Mouse (Mus musculus) effector memory CD4-positive, alpha-beta T cell, adult 5 months (primary cell): ENCODE data around the gene Gm12184. TPM values are rescaled to one million over a fixed set of nuclear protein-coding genes. Genes with fewer than 3 reads are reported as not detected.

Experiments
- polyA plus RNA-seq: library from polyadenylated mRNA; unstranded; fragments of 100-300 nt; shearing (Covaris generic); gene quantifications from one replicate; pipeline ENCODE4 v1.2.1, GENCODE M21; 2017

Gm12184 gene
- 4.0 TPM for polyA plus RNA-seq

DNA sequence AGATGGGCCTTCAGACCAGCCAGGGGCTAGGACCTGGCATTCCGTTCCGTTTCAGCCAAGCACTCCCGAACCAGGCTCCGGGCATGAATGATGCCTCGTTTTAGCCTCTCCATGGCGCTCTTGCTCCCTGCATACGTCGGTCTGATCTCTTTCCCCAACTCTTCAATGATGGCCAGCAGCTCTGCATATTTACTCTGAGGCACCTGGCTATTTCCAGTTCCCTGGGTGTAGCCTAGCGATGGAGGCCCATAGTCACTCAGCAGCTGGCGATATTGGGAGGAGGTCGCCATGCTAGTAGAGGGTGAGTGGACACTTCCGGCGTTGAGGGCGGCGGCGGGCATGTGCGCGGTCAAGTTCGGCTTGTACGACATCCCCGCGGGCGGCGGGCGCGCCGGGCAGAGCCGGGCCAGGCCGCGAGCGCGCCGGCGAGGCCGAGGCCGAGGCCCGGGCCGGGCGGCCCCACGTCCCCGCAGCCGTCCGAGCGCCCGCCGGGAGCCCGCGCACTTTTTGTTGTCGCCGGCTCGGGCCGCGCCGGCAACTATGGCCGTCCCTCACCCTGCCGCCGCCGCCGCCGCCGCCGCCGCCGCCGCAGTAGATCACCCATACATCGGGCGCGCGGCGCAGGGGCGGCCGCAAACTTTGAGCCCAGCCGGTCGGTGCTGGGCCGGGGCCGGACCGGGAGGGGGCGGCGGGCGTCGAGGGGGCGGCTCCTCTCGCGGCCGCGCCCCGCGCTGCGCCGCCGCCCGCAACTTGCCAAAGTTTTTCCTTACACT lies at the start of gene Gm12184, which contains the start of gene Trim7:
Gene Gm12184, minus strand, starts transcription at position 677 of the 773 bp plus-strand sequence.
Gene Trim7, plus strand, starts transcription at position 162 of the 773 bp plus-strand sequence.

DNA sequence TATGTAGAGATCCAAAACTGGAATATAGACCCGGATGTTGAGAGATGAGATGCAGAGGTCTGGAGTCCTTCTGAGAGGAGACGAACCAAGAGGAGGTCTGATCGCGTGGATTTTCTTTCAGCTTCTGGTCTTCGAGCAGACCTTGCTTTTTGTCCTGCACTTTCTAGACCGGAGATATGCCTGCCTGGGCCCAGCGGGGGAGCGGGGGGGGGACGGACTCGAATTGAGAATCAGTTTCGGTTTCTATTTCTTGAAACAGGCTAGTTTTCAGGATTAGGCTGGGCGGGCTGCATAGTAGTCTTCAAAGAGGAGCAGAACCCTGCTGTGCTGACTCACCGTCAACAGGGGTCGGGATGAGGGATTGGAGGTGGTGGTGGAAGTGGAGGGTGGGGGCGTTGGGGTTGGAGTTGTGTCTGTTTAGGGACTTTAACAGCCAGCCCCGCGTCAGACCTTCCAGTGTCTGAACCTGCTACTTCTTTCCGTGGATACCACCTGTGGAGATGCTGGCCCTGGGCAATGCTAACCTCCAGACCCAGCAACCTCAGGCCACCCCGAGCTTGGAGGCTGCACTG lies 44.8 kb upstream of the Gm12184 start, which contains the start of gene Irgm1:
Gene Irgm1, minus strand, starts transcription at position 483 of the 572 bp plus-strand sequence.

DNA sequence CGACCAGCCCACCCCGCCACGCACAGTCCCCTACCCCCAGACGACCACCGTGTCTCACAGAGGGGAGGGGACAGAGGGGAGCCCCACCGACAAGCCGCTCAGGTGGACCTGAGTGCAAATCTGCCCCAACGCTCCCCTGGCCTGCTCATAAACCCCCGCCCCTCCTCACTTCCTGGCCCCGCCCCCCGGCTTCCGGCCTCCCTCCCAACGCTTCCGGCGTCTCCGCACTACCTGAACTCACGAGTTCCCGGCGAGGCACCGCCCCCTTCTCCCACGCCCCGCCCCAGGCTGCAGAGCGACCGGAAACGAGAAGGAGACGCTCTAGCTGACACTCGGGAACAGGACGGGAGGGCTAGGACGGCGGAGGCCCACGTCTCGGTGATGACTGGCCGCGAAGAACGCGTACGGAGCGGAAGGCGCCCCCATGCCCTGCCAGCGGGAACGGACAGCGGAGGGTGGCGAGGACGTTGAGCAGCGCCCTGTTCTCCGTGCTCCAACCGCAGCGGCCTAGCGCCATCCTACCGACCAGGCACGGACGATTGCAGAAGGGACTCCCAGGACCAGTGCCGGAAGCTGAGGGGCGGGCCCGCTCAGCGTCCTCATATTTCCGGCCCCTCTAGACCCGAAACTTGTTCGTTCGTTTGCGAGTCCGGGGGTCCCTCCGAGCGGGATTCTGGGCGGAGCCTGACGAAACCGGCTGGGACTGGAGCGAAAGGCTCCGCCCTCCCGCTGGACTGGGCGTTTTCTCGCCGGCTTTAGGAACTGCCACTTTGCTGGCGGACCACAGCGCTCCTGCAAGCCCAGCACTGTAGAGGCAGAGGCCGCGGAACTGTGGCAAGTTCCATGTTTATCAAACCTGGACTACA lies 9.4 kb downstream of the Gm12184 start, which contains the start of gene Trim41:
Gene Trim41, minus strand, starts transcription at position 554 of the 866 bp plus-strand sequence.

DNA sequence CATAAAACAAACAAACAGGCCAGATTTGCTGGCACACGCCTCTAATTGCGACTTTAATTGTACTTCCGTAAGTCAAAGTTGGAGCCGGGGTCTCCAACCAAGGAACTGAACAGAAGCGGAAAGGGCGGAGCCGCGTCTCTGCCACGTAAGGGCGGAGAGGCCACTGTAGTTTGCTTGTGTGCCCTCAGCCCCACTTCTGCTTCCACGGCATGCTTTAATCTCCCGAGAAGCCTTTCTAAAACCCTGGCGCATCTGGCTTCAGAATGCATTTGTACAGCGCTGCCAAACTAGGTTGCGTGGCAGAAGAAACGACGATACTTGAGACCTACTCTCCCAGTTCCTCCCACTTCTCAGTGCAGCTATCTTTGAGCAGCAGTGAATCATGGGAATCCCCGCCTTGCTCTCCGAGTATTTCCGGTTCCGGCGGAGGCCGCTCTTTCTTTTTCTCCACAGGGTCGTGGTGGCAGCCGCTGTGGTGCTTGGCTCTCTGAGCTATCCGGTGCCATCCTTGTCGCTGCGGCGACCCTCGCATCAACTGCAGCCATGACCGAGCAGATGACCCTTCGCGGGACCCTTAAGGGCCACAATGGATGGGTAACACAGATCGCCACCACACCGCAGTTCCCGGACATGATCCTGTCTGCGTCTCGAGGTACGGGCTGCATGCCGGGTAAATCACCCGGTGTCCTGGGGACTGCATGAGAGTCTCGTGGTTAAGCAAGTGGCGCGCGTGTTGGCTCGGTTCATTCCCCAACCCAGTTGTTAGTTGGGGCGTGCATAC lies 26.3 kb downstream of the Gm12184 start, which contains the start of gene Rack1:
Gene Rack1, plus strand, starts transcription at position 412 of the 781 bp plus-strand sequence.

Other genes with a start within 250 kb of the Gm12184 start
- 602 TPM for gene Rack1, start 26.3 kb downstream of the Gm12184 start, polyA plus RNA-seq
- gene Trim41, start 9.3 kb downstream of the Gm12184 start, polyA plus RNA-seq = 1.5 TPM
- gene Trim7, start 515 bp downstream of the Gm12184 start, polyA plus RNA-seq = 0.74 TPM
- gene Irgm1, start 45.0 kb upstream of the Gm12184 start, polyA plus RNA-seq = 35.5 TPM
- 0.46 TPM for gene Gm5431, start 75.6 kb upstream of the Gm12184 start, polyA plus RNA-seq
- 102 TPM for gene Psme2b, start 119.5 kb upstream of the Gm12184 start, polyA plus RNA-seq
- 0.65 TPM for gene Olfr56, start 152.2 kb upstream of the Gm12184 start, polyA plus RNA-seq
- 87.6 TPM for gene 9930111J21Rik1, start 152.7 kb upstream of the Gm12184 start, polyA plus RNA-seq
- 0.76 TPM for gene Gm12185, start 165.6 kb upstream of the Gm12184 start, polyA plus RNA-seq
- gene Tgtp1, start 167.5 kb upstream of the Gm12184 start, polyA plus RNA-seq = 55.4 TPM
- gene 9930111J21Rik2, start 224.6 kb upstream of the Gm12184 start, polyA plus RNA-seq = 73.9 TPM
- 90.7 TPM for gene Tgtp2, start 237.6 kb upstream of the Gm12184 start, polyA plus RNA-seq
- 130 TPM for gene Ifi47, start 249.9 kb upstream of the Gm12184 start, polyA plus RNA-seq